Mouse (Mus musculus): Measurements from ENCODE around the gene Dlgap1.

DNA sequence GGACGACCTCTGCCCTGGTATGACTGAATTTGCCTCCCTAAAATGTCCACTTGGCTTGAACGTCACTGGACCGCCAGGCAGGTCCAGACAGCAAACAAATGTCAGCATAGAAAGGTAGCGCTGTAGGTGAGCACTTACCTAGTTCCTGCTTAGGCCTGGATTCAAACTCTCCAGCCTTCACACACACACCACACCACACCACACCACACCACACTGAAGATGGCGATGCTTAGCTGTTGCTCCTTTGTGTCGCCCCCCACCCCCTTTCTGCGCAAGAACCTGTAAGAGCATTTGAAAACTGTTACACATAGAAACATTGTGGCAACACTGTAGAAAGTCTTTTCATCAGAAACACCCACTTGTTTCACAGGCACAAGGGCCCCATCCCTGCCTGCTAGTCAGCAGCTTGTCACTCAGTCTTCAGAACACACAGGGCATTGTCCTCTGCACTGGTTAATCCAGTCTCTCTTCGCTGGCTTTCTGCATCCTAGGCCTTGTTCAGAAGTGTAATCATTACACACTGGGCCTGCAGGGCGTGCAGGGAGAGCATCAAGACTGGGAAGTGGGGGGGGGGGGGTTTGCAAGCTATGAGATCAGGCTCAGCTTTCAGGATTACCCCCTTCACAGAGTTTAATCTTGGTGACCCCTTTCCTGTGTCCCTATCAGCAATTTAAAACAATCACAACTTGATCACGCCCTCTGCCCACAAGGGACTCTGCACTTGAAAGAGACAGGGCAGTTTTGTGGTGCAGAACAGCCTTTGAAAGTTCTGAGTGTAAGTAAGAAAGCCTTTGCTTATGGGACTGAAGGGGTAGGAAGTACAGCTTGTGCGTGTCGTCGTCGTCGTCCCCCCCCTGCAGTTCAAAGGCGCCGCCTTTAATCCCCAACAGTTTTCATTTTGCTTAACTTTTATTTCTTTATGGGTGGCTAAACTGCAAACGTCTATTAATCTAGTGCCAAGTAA, 812.1 kb downstream of the Dlgap1 start:
- TF ChIP-seq CTCF (IDR thresholded peaks at IDR 0.05; ENCODE audit: borderline replicate concordance, insufficient read depth, low read length) = no peak
- TF ChIP-seq POLR2A (IDR thresholded peaks at IDR 0.05; ENCODE audit: low read depth, low read length) = no peak

Measured in embryonic fibroblast, embryonic 13.5 days (primary cell).